Mouse (Mus musculus) right cerebral cortex, adult 2 months (tissue): ENCODE measurements at regions not wholly inside any gene's neighbourhood (a gene's known extent, or its start where the extent isn't known, plus 50 kb on each side); places are given as distances from the start of the nearest gene placed in this dataset.

ENCODE experiments used
- DNase-seq, 2 experiments: peaks; one replicate each; pipeline ENCODE4 v3.0.0; 2021 to 2022; ENCODE audit warnings: low spot score in 2 of 2

GRCm38 (mm10) chr12:110077211-110077884 lies 201.5 kb upstream of the Dio3 start:
- DNase-seq, result no peak

- no peak for DNase-seq
Observed at GRCm38 (mm10) chr12:110078081-110078505, 200.8 kb upstream of the Dio3 start.

- DNase-seq, result no peak
Observed at GRCm38 (mm10) chr12:110081831-110082615, 196.8 kb upstream of the Dio3 start.

DNA sequence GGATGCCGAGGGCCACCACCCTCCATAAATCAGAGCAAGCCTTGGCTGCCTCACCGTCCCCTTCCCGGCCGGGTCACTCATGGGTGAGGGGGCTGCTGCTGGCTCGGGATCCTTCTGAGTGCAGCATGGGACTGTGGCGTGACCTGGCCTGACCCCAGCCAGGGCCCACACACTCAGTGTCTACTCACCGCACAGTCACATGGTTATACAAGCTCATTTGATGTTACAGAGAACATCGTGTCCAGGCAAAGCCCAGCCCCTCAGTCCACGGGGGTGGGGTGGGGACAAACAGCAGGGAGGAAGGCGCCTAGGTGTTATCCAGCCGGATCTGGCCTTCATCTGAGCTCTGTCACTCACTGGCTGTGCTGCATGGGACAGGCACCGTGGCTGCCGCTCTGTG lies 195.9 kb upstream of the Dio3 start:
- DNase-seq, result no peak

GRCm38 (mm10) chr12:110083471-110083870 lies 195.4 kb upstream of the Dio3 start:
- no peak for DNase-seq

GRCm38 (mm10) chr12:110086921-110087320 lies 191.9 kb upstream of the Dio3 start:
- no peak for DNase-seq

DNA sequence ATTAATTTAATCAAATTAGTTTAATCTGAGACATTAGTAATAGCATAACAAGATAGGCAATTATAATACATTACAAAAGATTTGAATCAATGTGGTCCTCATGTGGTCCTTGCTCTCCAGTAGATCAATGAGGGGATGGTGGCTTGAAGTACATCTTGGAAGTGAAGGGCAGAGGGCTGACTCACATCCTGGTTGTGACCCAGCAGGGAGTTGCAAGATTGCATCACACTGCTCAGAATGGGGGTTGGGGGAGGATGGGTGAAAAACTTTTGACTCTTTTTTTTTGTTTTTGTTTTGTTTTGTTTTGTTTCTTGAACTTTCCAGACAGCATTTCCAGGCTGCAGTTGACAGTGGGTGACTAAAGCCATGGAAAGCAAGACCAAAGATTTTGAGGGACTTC lies 191.1 kb upstream of the Dio3 start:
- DNase-seq, result no peak

DNA sequence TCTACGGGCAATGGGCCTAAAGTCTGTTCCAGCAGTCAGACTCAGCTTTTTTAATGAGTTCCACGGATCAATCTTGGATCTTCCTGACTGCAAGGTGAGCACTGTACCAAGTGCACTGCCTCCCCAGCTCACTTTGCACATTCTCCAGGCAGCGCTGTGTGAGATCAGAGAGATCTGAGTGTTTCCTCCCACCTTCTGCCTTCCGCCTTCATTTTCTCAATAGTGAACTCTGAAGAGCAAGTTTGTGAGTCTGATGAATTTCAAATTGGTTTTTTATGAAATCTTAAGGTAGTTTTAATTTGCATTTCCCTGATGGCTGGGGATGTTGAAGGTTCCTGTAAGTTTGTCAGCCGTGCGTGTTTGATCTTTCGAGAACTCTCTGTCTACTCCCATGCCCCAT lies 176.7 kb upstream of the Dio3 start:
- DNase-seq, result peak in 1 of 2 experiments; percentile 22

DNA sequence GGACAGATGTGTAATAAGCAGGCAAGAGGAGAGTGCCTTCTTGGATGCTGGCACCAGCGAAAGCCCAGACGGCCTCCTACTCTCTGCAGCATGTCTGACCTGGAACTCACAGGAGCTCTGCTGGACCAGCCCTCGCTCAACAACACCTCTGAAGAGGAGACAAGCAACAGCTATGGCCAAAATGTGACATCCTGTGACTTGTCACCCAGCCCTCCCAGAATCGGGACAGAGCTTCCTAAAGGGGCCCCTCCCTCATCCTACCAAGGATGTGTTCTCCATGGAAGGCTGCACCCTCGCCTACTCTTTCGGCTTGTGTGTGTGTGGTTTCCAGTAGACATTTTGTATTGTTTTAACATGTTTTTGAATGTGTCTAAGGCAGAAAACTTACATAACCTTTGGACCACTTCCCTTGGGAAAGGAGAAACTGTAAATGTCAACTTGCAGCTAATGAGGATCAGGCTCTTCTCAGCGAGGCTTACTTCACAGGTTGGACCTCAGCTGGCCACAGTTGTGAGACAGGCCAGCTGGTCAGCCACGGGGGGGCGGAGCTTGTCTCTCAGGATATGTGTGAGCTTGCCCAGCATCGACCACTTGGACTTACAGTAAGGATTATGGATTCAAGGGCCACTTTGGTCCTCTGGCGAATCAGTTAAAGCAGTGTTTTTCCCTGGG lies 166.7 kb upstream of the Dio3 start:
- no peak for DNase-seq

- no peak for DNase-seq
Observed at GRCm38 (mm10) chr12:110112723-110113105, 166.2 kb upstream of the Dio3 start.

GRCm38 (mm10) chr12:110120141-110120540 lies 158.7 kb upstream of the Dio3 start:
- no peak for DNase-seq

GRCm38 (mm10) chr12:110122976-110123375 lies 155.9 kb upstream of the Dio3 start:
- DNase-seq, result no peak

GRCm38 (mm10) chr12:110126525-110126924 lies 152.3 kb upstream of the Dio3 start:
- DNase-seq, result no peak

DNA sequence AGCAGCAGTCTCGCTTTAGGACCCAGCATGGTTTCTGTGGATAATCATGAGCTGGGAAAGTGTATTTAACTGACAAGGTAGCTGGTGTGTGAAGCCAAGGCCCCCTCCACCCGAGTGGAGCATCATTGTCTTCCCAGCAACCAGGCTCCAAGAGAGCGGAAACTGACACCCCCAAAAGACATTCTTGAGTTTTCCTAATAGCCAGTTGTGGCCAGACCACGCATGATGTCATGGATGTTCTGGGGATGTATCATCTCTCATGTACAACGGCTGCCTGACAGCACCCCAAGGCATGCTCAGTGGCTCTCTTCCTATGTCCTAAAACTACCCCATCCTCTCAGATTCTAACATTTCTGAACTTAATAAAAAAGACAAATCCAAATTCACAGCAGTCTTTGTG lies 133.5 kb upstream of the Dio3 start:
- no peak for DNase-seq

DNA sequence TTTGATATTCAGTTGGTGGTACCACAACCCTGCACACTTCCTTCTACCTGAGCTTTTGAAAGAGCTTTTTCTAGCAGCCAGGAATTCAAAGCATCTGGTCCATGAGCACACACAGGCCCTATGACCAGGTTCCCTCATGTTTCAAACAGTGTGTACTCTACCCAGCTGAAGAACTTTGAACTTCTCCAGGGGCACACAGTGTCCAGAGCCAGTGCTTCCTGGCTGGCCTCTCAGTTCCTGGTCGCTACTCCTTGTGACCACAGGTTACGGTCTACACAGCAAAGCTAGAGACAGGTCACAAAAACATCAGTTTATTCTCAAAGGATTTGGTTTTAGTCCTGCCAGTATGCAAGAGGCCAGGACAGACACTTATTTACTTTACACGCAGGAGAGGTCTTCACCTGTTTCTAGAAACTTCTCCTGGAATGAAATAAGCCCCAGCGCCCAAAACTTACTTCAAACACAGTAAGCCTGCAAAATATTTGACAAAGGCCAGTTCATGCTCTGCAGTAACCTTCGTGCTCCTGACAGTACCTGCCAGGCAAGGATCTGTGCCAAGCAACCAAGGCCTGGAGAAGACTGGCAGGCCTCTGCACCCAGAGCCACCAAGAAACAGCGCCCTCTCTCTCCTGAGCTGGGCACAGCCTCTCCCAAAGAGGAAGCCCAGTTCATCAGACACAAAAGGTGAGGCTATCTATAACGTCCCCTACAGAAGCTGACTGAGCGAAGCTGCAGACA lies 124.5 kb upstream of the Dio3 start:
- DNase-seq, result no peak

GRCm38 (mm10) chr12:110154963-110155325 lies 123.9 kb upstream of the Dio3 start:
- no peak for DNase-seq

DNA sequence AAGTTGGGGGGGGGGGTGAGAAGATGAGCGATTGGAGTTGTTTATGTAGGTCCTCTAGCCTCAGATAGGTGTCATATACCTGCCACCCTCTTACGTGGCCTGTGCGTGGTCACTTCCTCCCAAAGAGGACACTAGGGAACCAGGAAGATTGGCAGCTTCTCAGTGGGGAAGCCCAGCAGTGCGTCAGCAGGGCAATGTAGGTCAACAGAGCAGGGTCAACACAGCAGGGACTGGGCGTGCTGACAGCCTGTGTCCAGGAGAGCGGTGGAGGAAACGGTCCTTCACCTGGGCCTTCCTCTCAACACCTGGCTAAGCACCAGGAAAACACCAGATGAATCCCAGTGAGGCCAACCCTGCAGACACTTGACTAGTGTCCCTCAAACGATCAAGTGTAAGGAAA lies 122.4 kb upstream of the Dio3 start:
- DNase-seq, result no peak

DNA sequence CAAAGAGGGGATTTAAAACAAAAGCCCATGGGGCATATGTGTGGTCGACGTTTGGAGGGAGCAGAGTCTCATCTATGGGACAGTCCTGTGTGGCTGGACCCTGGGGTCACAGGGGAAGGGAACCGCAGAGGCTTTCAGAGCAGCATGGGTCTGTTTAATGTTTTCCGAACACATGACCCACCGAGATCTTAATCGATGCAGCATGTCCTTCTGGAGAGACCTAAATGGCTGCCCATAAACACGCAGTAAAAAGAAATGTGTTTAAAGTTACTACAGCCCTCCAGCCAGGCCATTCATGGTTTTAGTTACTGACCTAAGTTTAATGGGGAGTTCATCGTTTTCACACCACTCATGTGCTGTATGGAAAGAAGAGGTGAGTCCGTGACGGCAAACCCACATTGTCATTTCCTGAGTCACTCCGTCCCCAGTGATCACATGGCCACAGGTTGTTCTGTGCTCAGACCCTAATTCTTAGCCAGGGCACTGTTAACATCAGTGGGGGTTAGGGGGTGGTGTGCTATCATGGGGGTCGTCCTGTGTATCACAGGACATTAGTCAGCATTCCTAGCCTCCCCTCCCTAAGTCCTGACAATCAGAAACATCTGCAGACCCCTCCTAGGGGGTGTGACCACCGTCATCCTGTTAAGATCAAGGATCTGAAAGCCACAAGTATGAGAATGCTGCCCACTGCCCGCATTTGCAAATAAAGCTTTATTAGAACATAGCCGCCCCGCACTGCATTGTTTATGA lies 120.7 kb upstream of the Dio3 start:
- no peak for DNase-seq

- DNase-seq, result no peak
Observed at GRCm38 (mm10) chr12:110161306-110161705, 117.6 kb upstream of the Dio3 start.

- no peak for DNase-seq
Observed at GRCm38 (mm10) chr12:110165462-110165861, 113.4 kb upstream of the Dio3 start.

DNA sequence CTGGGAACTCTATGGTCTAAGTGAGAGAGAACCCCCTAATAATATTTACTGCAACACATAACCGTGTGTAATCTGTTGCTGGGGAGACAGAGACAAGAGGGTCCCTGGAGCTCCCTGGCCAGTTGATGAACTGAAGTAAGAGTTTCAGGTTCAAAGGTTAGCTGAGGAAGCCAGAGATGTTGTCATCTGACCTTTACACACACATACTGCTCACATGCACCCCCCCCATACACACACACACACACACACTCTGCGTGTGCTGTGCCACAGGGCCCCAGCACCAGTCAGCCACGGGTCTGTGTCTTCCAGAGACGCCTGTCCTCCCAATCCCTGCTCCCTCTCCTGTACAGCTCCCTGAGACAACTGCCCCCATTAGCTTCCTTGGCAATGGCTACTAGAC lies 110.5 kb upstream of the Dio3 start:
- no peak for DNase-seq

DNA sequence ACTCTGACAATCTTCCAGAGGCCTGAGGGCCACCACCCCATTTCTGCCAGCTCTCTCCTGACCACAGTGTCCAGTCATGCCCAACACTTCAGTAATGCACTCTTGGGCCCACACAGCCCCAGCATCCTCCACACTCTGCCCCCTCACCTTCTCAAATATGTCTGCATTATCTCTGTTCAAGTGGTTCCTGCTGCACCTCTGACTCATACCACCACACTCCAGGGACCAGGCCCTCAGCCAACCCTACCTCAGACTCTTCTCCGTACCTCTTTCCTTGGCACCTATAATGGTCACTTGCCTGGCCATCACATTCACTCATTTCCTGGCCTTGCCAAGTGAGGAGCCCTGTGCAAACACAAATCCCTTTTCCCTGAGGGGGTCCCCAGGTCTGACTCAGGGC lies 109.6 kb upstream of the Dio3 start:
- DNase-seq, result no peak
